Comparison of ENCODE assay signal across 31 mouse cellular contexts in genomic region chrX:169357146-169357772, GRCm38 (mm10). TPM values are rescaled to one million over a fixed set of nuclear protein-coding genes. Genes with fewer than 3 reads are reported as not detected.
A peak's percentile ranks its signal among the peaks of the same experiment; 100 is the strongest.
DNase-seq lines count a peak whose midpoint lies in the region; ATAC-seq and TF ChIP-seq lines count a peak whose summit lies in the region.
"Had no signal": no experiment of that assay in that cellular context is flagged by ENCODE, and none has a peak within 500 bp of the region (broad histone marks: within the 10 kb centered on the region; RNA-seq: fewer than 3 reads in every experiment).

No protein-coding gene starts in this region.

- H3K4me1 ChIP-seq in hindbrain, embryonic 10.5 days (replicated peaks), result no peaks in the 10 kb centered on the region
- H3K4me1 ChIP-seq in hindbrain, embryonic 14.5 days (replicated peaks; ENCODE audit: control insufficient read depth, insufficient read depth, low read length), result no peaks in the 10 kb centered on the region
- peaks cover 4% of the 10 kb centered on the region; the same call in 1 of the 2 replicates for H3K4me1 ChIP-seq in embryonic fibroblast, embryonic 13.5 days (ENCODE audit: control insufficient read depth, insufficient read depth, low read length)
- H3K4me1 ChIP-seq: embryonic facial prominence, embryonic 13.5 days; forebrain, embryonic 12.5 days; heart, embryonic 12.5 days; kidney, embryonic 15.5 days; midbrain, embryonic 12.5 days; neural tube, embryonic 12.5 days had no signal

- CTCF ChIA-PET in Patski (lab: Charles Lee), result interaction anchor here (1.3 kb wide), 1 partner anchor 29 kb away, joined by 4 read pairs; no protein-coding TSS in a partner anchor

- no peak overlapping the region for H3K27ac ChIP-seq in hindbrain, embryonic 10.5 days
- H3K27ac ChIP-seq in hindbrain, embryonic 14.5 days, result no peak overlapping the region
- peak overlapping the region; percentile 86 for H3K27ac ChIP-seq in embryonic fibroblast, embryonic 13.5 days (ENCODE audit: insufficient read depth, low read length)
- H3K27ac ChIP-seq: embryonic facial prominence, embryonic 13.5 days; forebrain, embryonic 12.5 days; heart, adult 2 months; kidney, embryonic 15.5 days; liver, embryonic 14.5 days; midbrain, embryonic 12.5 days; neural tube, embryonic 12.5 days had no signal

- POLR2A ChIA-PET in Patski (lab: Charles Lee), result interaction anchor here (0.6 to 0.7 kb wide), 2 partner anchors 11 to 519 kb away, joined by 3 read pairs; no protein-coding TSS in a partner anchor

- in situ Hi-C loops in Patski (cut with MboI; ENCODE audit: low pct_unique_long_range_greater_than_20kb), result no loop called here

- ATAC-seq in hindbrain, embryonic 14.5 days (ENCODE audit: low FRiP score), result no peak
- ATAC-seq in Patski, result peak; percentile 95
- ATAC-seq: CD4-positive, CD25-positive, alpha-beta regulatory T cell, adult 4 months; forebrain, postnatal 0 days; hindbrain, embryonic 16.5 days had no signal

- no peak for TF ChIP-seq POLR2A in embryonic fibroblast, embryonic 13.5 days (IDR thresholded peaks at IDR 0.05; ENCODE audit: low read depth, low read length)

- H3K9ac ChIP-seq in hindbrain, embryonic 14.5 days, result no peak overlapping the region
- H3K9ac ChIP-seq: embryonic facial prominence, embryonic 13.5 days; forebrain, embryonic 12.5 days; forebrain, postnatal 0 days; heart, embryonic 12.5 days; kidney, embryonic 15.5 days; liver, embryonic 14.5 days; midbrain, embryonic 12.5 days; neural tube, embryonic 12.5 days had no signal

- TF ChIP-seq CTCF in Patski (IDR thresholded peaks at IDR 0.05), result no peak
- no peak for TF ChIP-seq CTCF in embryonic fibroblast, embryonic 13.5 days (IDR thresholded peaks at IDR 0.05; ENCODE audit: borderline replicate concordance, insufficient read depth, low read length)

- no peak overlapping the region for H3K4me3 ChIP-seq in hindbrain, embryonic 10.5 days
- H3K4me3 ChIP-seq in hindbrain, embryonic 14.5 days (replicated peaks; ENCODE audit: low read length), result no peak overlapping the region
- H3K4me3 ChIP-seq in embryonic fibroblast, embryonic 13.5 days (ENCODE audit: insufficient read depth, low read length), result no peak overlapping the region
- H3K4me3 ChIP-seq: embryonic facial prominence, embryonic 13.5 days; forebrain, embryonic 12.5 days; heart, adult 2 months; heart, embryonic 12.5 days; kidney, embryonic 15.5 days; midbrain, embryonic 12.5 days; myocyte; neural tube, embryonic 12.5 days had no signal

- H3K9me3 ChIP-seq in hindbrain, embryonic 10.5 days, result no peaks in the 10 kb centered on the region
- H3K9me3 ChIP-seq in hindbrain, embryonic 14.5 days (ENCODE audit: control insufficient read depth, low read length), result no peaks in the 10 kb centered on the region
- H3K9me3 ChIP-seq: embryonic facial prominence, embryonic 13.5 days; forebrain, embryonic 12.5 days; heart, embryonic 12.5 days; kidney, embryonic 15.5 days; midbrain, embryonic 12.5 days; neural tube, embryonic 12.5 days had no signal

- DNase-seq in hindbrain, embryonic 10.5 days (ENCODE audit: low spot score), result peak; percentile 2
- no peak for DNase-seq in hindbrain, embryonic 14.5 days (ENCODE audit: low spot score)
- DNase-seq in 3T3-L1 (ENCODE audit: low read depth, low spot score) (peak; percentile 55), Patski (ENCODE audit: low read depth, low spot score) (peak; percentile 72)
- DNase-seq in left cerebral cortex, postnatal 25 days (ENCODE audit: low spot score in 2 of 2), result no peak
- no peak for DNase-seq in gastrocnemius, postnatal 25 days
- DNase-seq: adrenal gland, postnatal 14 days; cerebellum, adult 11 months; cerebellum, adult 9-10 months; cerebellum, postnatal 36 days; forebrain, postnatal 0 days; gastrocnemius, postnatal 14 days; heart, adult 2 months; kidney, adult 18-20 months; kidney, postnatal 4 days; left cerebral cortex, postnatal 4 days; liver; lung, postnatal 36 days; right cerebral cortex, postnatal 4 days; thymus, postnatal 4 days had no signal

- no peaks in the 10 kb centered on the region for H3K36me3 ChIP-seq in hindbrain, embryonic 10.5 days
- no peaks in the 10 kb centered on the region for H3K36me3 ChIP-seq in hindbrain, embryonic 14.5 days (replicated peaks; ENCODE audit: control insufficient read depth, insufficient read depth)
- H3K36me3 ChIP-seq: embryonic facial prominence, embryonic 13.5 days; forebrain, embryonic 12.5 days; heart, embryonic 12.5 days; kidney, embryonic 15.5 days; midbrain, embryonic 12.5 days; neural tube, embryonic 12.5 days had no signal

- WGBS in hindbrain, embryonic 10.5 days, result 77% methylated on average over 4 of the region's 4 CpGs
- 86% methylated on average over 4 of the region's 4 CpGs for WGBS in hindbrain, embryonic 14.5 days

- intact Hi-C loops in left cerebral cortex, postnatal 25 days (cut with DNase I), result loop anchor here (1.0 kb wide), 1 partner anchor 21 kb away; no protein-coding TSS in a partner anchor

- no peak overlapping the region for H3K4me2 ChIP-seq in hindbrain, embryonic 14.5 days (replicated peaks)
- H3K4me2 ChIP-seq: embryonic facial prominence, embryonic 13.5 days; forebrain, embryonic 12.5 days; heart, embryonic 12.5 days; kidney, embryonic 15.5 days; midbrain, embryonic 12.5 days; neural tube, embryonic 12.5 days had no signal

- H3K27me3 ChIP-seq in hindbrain, embryonic 10.5 days (ENCODE audit: insufficient read depth, poor library complexity, severe bottlenecking), result peaks cover 7% of the 10 kb centered on the region; the same call in 1 of the 2 replicates
- H3K27me3 ChIP-seq in hindbrain, embryonic 14.5 days (ENCODE audit: control insufficient read depth, insufficient read depth, low read length), result 0 out of 2 replicates have a peak, but pooled peaks cover 5% of the 10 kb centered on the region
- no peaks in the 10 kb centered on the region for H3K27me3 ChIP-seq in Patski
- H3K27me3 ChIP-seq: heart, embryonic 12.5 days; midbrain, embryonic 12.5 days; neural tube, embryonic 12.5 days had no signal

RNA-seq across cellular contexts. Expression of gene Hccs, which starts 37.1 kb away (rescaled TPM):
- 38.6 and 38.8 TPM in 2 replicates for polyA plus RNA-seq in hindbrain, embryonic 10.5 days (2016; fragmentation: Nextera tagmentation; extraction: Ambion mirVana)
- polyA plus RNA-seq in hindbrain, embryonic 14.5 days (2014; fragmentation: Nextera tagmentation; extraction: Ambion mirVana), result 40.6 and 44.8 TPM in 2 replicates
- 30.3 TPM for polyA plus RNA-seq in Patski (2021)
- polyA plus RNA-seq in embryonic fibroblast, embryonic 13.5 days (2011; ENCODE audit: insufficient read length, low read depth, missing spikeins), result 21.1 and 26.4 TPM in 2 replicates
- 10 to 100 TPM; 26.0 to 26.4 TPM for total RNA-seq in left cerebral cortex, postnatal 25 days (2021)
- total RNA-seq in gastrocnemius, postnatal 25 days (2021), result 10 to 100 TPM; 26.5 to 40.6 TPM

Comparison
In these comparisons a context has a peak if more than half of its experiments do, and no peak if none do; other contexts are left out.
1. DNase-seq: peak in hindbrain, embryonic 10.5 days (single experiment), 3T3-L1 (single experiment) and Patski (single experiment); none in hindbrain, embryonic 14.5 days (single experiment), left cerebral cortex, postnatal 25 days (0 of 2) and gastrocnemius, postnatal 25 days (single experiment).